Mouse (Mus musculus): ENCODE measurements around the gene 4930522H14Rik.

The 4930522H14Rik gene

DNA sequence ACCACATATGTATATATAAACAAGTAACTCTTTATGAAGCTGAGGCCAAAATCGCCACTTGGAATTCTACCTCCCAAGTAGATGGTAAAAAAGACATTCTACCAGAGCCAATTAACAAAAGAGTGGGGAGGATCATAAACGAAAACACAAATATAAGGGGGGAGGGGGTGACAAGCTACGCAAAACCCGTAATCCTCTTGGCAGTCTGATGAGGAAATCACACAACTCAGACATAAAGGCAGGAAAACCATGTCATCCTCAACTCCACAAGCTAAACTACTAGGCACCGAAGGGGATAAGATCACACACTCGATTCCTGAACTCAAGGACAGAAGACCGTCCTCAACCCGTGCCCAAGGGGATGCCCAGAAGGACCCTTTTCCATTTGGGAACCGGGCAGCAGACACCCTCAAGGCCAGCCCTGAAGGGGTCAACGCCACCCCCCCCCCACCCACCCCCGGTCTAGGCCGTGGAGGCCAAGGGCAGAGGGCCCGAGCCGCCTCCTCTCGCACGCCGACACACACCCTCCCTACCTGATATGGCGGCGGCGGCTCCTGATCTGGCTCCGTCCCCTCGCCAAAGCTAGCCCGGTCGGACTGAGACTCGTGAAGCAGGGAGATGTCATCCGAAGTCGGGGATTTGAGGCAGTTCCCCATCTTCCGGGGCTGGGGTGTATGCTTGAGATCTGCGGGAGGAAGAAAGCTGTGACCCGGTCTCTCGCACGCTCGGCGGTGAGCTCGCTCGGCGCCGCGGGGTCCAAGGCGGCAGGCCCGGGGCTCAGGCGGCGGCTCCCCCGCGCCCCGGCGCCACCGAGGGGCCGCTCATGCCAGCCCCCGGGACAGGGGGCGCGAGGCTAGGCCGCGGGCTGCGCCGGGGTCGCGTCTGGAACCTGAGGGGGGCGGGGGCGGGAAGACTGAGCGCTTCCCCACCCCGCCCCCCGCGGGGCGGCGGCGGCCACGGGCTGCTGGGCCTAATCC, 55.2 kb downstream of the 4930522H14Rik start:
- DNase-seq (ENCODE audit: low read depth, low spot score), result peak; percentile 36

DNA sequence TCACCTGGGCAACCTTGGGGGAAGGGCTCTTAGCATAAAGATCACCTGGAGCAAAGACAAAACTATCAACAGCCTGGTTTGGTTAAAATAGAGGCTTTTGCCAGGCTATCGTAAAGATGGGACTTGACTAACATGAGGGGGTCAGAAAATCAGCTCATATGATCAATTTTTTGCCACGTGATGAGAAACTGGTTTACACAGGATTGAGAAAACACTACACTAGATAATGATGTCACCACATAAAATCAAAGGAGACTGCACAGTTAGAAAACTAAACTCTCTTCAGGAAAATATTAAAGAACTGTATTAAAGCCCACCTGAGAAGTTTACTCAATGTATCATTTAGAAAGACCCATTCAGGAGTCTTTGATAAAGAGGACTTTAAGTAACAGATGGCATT, 56.0 kb downstream of the 4930522H14Rik start:
- no peak for DNase-seq (ENCODE audit: low read depth, low spot score)

DNA sequence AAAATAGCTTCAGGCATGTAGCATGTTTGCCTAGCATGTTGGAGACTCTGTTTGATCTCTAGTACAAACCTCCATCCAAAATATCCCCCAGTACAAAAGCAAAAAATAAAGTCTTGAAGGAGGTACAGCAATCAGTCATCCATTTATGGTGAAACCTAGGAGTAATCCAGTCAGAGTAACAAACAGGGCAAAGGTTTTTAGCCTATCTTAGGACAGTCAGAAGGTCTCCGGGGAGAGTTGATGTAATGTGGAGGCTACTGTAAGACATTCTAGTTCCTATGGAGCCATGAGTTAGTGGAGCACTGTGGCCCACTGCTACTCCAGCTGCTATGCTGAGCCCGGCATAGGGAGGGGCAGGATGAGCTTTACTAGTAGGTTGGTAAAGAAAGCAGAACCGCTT, 58.5 kb downstream of the 4930522H14Rik start:
- no peak for DNase-seq (ENCODE audit: low read depth, low spot score)

DNA sequence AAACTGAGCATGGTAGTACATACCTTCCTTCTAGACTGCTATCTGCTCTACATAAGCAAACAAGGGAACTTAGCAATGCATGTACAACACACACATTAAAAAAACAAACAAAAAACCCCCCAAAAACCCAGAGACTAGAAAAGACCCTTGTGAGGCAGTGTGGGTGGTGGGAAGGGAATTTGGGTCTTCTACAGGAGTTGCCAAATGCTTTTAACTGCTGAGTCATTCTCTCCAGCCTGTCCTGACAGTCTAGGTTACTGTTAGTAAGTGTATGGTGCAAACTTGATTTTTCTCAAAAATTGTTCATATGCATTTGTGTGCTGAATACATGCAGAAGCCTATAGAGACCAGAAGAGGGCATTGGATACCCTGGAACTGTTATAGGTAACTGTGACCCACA, 59.5 kb downstream of the 4930522H14Rik start:
- DNase-seq (ENCODE audit: low read depth, low spot score), result no peak

DNA sequence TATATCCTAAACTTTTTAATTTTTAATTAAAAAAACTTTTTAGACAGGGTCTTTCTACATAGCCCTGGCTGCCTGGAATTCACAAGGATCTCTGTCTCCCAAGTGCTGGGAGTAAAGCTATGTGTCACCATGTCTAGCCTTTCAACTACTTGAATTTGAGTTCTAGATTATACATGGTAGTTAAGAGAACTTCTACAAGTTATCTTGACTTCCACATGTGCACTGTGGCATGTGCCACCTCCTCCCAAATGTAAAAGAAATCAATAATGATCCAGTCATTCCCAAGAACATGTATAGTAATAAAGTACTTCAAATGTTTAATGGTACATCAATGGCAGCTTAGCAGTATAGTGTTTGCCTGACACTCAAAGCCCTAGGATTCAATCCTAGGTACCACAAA, 63.4 kb downstream of the 4930522H14Rik start:
- DNase-seq (ENCODE audit: low read depth, low spot score), result no peak

DNA sequence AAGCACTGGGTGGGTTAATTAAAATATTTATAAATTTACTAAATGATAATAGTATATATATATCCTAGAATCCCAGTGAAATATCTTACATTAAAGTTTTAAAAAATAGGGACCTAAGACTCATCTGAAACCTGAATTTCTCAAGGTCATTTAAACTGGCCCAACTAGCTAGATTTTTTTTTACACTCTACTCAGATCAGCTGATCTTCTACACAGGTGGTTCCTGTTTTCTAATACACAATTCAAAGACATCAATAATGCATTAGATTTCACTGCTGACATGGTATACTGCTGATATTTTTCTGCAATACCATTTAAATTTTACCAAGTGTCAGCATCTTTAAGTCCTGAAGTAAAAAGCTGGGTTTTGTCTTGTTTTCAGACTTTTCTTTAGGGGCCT, 67.2 kb downstream of the 4930522H14Rik start:
- no peak for DNase-seq (ENCODE audit: low read depth, low spot score)

DNA sequence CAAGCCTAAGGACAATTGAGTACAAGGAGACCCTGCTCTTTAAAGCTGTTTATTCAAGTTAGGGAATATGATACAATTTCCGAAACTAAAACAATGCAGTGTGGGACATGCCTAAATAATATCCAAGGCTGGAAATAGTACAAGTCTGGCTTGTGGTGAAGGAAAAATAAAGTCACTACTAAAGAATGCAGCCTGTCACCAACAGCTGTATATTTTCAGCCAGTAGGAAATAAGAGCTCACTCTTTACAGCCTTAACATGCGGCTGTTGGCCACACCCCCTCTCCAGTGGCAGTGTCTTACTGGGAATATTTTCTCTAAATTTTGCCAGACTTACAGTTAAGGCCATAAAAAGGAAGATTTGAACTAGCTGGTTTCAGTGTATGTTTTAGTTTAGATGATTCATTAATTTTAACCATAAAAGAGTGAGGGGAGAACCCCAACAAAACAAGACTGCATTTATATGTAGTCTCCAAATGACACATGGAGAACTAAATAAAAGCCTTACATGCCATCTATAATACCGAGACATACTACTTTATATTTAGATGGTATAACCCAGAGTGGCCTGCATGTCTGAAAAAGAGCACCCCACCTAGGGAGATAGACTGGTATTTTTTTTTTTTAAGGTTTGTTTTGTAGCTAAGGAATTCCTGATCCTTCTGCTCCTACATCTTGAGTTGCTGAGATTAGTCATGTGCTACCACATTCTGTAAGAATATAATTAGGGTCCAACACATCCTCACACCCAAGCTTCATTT, 70.5 kb downstream of the 4930522H14Rik start:
- DNase-seq (ENCODE audit: low read depth, low spot score), result no peak

DNA sequence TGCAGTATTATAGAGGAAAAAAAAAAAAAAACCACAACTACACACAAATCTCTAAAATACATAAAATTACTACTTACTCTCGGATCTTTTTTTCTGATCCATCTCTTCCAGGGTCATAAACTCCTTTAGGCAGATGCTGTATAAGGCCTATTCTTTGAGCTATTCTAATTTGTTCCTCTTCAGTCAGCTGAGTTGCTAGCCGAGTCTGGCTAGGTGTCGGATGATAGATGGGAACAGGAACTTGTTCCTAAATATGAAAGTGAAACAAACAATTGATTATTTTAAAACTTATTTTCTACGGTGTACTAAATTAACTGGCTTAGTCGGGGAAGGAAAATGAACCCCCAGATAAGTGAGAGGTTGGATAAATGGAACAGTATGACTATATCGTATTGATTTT, 74.3 kb downstream of the 4930522H14Rik start:
- DNase-seq (ENCODE audit: low read depth, low spot score), result no peak
